Mouse (Mus musculus) neural tube, postnatal 0 days (tissue): Measurements from ENCODE around the gene Glra2. TPM values are rescaled to one million over a fixed set of nuclear protein-coding genes. Genes with fewer than 3 reads are reported as not detected.

Source experiments
- polyA plus RNA-seq: library from polyadenylated mRNA; unstranded; fragments of >200 nt; fragmentation: Nextera tagmentation; extraction: Ambion mirVana; gene quantifications from 2 replicates; pipeline ENCODE4 v1.2.1, GENCODE M21; 2015

Gene Glra2
- 42.0 and 48.3 TPM in 2 replicates for polyA plus RNA-seq

DNA sequence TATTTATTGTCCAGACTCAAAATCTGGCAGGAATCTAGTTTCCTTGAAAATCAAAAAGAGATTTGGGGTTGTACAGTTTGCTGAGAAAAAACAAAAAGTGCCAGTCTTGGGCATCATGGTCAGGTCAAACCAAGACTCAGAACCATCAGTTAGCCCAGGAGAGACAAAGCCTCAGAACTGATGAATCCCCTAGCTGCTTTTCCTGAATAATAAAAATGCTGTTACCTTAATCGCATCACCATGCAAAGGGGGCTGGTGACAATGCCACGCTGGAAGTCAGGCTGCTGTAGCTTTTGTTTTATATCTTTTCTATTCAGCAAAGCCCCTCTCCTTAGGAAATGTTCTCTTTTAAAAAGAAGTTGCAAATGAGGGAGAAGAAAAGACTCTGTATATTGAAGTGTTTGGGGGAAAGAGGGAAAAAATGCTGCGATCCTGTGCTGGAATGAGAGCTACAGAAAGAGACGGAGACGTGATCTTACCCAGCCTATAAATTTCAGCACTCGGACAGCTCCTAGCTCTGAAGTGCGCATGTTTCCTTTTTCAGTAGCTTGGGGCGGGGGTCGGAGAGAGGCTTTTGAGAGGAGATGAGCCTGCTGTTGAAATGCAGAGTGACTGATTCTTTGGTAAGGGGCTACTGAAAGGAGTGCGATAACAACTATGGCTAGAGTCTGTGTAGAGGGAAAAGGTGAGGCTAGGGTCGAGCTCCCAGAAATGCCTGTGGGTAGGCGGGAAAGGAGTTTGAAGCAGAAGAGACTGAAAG lies at the start of gene Glra2:
Gene Glra2, minus strand, starts transcription at position 455 of the 760 bp plus-strand sequence.

